Mouse (Mus musculus): ENCODE data around the gene Pappa2. TPM values are rescaled to one million over a fixed set of nuclear protein-coding genes. Genes with fewer than 3 reads are reported as not detected.

Gene Pappa2
- polyA plus RNA-seq, 3 experiments from 2014 or later: not detected

DNA sequence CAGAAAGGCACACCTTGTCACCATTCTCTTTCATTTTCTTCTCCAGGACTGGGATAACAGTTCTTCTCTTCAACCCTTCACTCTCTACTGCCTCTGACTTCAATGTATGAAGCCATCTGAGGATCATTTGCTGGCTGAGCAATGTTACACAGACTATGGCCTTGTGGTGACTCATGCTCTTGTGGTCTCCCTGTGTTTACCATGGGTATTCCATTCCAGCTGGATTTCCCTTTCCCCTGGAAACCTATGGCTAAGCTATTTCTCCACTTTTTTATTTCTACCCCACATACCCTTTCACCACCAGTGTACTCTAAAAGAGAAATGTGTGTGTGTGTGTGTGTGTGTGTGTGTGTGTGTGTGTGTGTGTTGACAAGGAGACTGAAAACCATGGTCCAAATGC lies 83.0 kb downstream of the Pappa2 start:
- no peak for ATAC-seq

DNA sequence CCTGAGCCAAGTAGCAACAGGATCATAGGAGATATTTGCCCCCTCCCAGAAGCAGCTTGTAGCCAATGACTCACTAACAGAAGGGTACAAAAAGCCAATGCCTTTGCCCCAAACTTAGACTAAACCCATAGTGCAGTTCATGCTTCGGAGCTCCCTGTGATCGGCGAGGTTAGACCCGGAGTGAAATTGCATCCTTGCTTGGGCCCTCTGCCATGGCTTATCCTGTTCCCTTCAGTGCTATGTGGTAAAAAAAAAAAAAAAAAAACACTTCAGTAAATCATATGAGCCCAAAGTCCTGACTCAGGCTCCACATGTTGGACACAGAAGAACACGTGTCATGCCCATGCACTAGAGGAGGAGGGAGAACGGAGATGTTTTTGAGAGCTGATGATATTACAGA lies 85.8 kb downstream of the Pappa2 start:
- no peak for ATAC-seq

DNA sequence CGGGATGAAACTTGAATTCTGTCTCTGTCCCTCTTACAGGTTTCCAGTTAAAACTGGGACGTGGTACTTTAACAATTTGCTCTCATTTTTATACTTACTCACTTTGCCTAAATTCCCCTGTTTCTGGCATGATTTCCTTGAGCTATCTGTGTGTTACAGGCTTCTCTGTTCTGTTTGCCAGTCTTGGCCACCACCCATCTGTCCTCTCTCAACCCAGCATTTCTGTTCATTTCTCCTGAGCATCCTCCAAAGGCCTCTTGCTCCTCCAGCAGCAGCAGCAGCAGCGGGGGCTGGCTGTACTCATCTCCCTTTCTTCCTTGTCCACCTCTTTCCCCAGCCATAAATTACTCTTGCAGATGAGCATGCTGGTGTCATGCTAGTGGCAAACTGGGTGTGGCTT lies 104.8 kb downstream of the Pappa2 start:
- ATAC-seq: no peak

DNA sequence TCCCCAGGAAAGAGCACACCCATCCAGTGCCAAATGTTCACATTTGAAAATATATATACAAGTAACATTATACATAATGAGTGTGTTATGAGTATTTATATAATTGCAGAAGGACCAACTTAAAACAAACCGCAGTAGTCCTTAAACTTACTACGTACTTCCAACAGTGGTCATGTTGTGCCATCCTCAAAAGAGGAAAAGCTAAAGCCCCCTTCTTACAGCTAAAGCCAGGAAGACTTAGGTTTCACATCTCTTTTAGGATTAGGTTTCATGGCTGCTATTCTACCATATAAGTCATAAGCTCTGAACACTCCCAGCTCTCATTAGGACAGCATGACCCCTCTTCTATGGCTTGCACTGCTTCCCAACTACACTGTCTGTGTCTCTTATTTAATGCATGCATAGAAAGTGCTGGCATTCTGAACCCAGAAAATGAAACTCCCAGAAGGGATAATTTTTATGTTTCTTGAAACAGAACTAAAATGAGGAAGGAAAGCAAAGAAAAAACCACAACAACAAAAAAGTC lies 105.7 kb downstream of the Pappa2 start:
- ATAC-seq: no peak

DNA sequence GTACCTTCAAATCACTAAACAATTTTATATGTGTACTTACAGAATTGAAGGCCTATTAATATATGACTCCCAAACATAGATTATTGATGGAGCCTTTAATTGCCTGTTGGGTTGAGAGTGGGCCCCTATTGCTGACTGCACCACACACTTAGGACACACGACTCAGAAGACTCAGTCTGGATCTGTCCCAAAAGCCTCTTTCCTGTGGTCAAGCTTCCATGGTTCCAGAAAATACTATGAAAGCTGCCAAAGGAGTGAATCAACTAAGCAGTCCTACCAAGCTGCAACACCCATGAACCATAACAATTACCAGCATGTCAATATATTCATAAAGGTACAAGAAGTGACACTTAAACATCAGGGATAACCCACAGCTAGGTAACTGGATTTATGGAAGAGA lies 106.7 kb downstream of the Pappa2 start:
- ATAC-seq: no peak

DNA sequence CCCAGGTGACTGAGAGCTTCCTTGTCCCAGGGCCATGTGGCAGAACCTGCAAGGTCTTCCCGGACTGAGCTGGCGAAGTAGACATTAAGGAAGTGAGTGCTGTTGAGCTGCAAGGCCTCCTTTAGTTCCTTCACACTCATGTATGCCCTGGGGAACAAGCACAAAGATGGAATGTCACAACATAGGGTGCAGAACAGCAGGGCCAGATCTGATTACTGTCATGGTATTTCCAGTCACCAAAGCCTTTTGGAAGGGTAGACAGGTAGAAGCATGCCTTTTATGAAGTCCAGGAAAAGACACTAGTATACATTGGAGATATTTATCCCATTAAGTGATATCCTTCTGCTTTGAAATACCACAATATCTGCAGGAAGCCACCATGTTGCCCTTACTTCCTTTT lies 108.9 kb downstream of the Pappa2 start:
- ATAC-seq: no peak

DNA sequence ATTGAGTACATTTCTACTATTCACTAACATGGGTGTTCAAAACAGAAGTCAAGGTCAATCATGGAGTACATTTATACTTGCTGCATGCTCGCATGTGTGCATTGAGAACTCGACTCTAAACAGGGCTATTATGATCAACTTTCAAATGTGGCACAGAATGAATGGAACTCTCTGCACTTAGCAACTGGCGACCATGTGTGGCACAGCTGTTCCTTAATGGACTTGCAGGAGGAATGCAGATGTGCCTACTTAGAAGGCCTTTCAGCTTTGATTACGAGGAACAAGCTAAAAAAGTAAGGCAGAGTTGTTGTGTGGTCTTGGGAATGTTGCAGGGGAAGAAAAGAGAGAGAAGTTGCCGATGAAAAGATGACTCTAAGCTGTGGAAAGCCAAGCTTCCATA lies 120.1 kb downstream of the Pappa2 start:
- ATAC-seq: no peak

DNA sequence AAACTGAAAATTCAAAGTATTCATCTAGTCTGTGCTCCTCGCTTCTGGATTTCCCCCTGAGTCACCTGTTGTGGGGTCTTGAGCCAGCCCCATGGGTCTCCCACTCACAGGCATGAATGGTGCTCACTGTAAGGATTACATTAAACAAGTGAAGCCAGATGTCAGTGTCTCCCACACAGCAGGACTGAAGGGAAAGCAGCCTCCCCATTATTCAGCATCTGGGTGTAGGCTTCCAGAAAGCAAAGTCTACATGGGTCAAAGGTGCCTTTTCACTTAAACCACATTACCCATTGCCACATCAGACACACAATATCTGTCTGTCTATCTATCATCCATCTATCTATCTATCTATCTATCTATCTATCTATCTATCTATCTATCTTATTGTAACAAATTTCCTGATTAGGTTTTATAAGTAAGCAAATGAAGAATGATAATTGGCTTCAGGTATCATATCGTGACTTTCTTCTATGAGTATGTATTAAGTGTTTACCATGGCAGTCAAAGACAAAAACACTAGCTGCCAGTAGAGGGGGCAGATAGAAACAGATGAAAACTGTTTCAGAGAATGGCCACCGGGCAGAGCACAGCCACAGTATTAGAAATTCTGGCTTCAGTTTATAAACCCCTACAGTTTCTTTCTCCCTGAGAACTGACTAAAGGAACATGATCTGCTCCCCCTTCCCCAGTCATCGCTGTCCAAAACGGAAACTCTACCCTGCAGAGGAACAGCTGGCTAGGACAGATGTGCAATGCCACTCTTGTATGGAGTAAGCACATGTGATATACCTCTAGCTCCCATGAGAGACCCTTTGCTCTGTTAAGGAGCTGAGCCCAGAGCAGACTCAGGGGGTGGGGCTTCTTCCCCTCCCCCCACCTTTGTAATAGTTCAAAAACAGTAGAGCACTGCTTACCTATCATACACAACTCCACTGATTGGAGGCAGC lies 126.1 kb downstream of the Pappa2 start:
- ATAC-seq: no peak

DNA sequence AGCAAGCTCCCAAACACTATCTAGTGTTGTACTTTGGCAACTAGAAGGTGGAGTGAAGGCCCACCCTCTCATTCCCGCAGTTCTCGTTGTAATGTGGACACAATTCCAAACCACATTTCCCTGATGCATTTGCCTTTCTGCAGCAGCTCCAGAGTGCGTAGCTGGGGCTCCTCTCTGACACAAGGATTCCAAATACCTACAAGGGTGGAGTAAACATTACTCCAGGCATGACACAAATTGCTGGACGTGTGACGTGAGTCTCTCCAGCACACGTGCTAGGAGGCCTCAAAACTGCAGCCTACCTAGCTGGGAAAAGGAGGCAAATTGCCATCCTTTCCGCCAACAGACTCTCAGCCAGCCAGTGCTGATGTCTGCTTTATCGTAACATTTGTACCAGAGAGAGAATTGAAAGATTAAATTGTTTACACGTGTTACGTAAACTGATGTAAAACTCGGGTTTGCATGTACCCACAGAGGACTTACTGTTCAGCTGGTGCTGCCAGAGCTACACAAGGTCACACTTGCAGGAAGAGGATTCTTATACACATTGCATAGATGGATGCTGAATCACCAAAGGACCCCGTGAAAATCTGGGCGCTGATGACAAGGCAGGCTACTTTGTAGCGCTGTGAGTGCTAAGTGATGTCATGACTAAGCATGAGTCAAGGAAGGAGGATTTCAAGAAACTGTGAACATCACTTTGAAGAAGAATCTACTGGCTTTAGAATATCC lies 127.3 kb downstream of the Pappa2 start:
- ATAC-seq: no peak

DNA sequence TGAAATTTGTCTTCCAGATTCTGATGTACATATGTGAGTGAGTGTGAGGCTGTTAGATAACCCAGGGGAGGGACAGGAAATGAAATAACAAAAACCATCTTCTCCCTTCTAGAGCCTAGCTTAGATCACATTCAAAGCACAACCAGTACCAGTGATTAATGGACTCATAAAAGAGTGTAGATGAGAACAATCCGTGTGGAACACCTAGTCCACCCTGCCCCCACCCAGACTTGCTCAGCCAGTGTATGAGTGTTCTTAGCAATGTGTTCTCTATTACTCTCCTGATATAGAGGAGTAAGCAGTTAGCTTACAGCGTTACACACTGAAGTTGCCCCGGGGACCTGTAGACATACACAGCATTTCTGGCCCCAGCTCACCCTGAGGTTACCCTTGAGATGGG lies 129.8 kb downstream of the Pappa2 start:
- ATAC-seq: no peak

DNA sequence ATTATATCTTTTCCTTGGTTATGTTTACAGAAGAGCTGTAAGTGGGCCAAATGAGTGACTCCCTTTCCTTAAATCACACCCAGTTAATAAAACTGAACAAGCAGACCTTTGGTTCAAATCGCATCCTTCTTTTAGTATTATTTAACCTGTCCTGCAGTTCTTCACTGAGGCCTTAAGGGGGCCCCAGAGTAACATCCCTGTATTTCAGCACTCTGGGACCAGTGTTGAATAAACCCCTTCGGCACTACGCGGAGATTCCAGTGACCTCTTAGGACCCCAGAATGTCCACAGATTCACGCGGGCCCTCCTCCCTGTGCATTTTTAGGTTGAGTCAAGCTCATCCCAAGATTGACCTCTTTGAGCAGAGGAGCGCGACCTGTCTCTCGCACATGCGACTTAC lies 135.7 kb downstream of the Pappa2 start:
- ATAC-seq: no peak

DNA sequence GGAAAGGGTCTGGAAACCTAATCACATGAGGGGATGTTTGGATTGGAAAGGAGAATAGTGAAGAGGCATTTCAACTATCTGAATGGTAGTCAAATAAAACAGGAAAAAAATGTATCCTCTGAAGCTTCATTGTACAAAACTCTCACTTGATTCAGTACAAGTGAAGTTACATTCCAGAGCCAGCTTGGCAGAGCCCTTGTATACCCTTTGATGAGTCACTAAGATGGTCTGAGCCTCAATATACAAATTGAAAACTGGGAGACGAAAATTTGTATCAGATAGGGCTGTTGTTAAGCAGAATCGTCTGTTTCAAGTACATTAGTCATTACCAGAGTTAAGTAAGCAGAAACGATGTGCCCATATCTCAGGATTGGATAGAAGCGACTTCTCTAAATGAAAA lies 143.1 kb downstream of the Pappa2 start:
- ATAC-seq: no peak

DNA sequence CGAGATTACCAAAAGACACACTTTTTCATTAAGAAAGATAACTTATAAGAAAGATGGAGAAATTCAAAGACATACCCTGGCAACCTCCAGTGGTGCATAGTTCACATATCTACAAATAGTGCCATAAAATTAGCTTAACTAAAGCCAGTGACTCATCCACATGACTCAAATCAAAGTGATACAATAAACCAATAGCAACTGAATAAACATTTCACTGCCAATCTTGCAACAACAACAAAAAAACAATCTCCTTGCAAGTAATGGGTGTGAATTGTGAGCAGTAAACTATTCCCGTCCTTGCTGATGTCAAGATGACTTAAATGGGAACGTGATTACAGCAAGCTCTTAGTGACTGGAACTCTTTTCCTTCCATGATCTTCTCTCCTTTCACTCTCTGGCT lies 150.1 kb downstream of the Pappa2 start:
- no peak for ATAC-seq

DNA sequence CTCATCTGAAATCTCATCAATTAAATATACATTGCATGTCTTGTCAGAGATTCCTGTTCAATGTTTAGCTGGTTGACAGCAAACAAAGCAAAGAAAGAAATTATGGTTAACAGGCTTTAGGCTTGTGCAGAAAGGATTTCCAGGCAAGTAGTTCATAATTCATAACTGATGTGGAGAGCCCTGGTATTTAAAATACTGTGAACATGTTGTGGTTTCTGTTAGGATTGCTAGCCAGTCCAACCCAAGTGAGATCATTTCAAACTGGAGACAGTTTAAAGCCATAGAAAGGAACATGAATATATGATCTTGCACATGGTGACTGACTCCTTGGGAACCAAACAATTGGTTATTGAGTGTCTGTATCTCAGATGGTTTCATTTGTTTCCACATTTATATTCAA lies 152.4 kb downstream of the Pappa2 start:
- no peak for ATAC-seq

DNA sequence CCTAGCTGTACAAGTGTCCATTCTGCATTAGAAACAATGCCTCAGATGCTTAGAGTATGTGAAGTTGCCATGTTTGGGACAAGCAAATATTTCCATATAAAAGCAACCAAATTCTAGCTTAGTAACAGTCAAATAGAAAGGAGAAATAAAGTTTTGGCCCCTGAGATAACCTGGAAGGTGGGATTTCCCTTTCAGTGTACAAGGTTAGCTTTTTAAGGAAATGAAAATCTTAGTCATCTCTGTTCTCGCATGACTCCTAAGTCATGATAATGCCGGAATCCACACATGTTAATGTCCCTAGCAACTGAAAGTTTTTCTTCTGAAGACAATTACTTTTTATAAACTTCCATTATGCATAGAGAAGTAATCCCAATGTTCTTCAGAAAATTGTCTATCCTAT lies 160.6 kb downstream of the Pappa2 start:
- no peak for ATAC-seq

DNA sequence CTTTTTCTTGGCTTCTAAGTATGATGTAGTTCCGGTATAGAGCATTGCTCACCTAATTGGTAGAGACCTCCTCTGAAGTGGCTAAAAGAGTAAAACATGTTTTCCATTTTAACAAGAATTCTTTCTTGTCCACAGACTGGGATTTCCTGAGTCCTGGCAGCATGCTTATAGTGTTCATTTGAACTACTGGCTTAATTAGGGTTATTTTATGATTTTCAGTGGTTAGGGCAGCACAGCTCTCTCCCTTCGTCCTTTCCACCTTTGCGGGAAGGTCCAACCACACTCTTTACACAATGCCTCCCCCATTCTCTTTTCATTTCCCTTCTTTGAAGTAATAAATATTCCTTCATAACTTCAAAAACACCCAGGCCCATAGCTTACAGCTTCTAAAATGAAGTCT lies 163.8 kb downstream of the Pappa2 start:
- ATAC-seq: no peak

DNA sequence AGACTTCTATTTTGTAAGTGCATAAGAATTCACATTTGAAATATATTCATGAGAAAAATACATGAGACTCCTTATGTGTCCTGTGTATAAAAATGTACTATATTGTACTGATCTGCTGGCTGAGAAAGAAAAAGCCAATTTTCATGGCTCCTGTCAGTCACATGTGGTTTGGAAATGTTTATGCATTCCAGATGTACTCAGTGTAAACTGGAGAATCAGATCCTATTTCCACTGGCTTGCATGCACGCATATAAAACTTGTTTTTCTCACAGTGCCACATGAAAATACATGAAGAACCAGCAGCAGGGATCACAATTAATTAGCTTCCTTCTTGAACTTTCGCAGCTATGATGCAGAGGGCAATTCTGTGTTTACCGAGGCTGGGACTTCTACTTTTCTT lies 168.4 kb downstream of the Pappa2 start:
- no peak for ATAC-seq

DNA sequence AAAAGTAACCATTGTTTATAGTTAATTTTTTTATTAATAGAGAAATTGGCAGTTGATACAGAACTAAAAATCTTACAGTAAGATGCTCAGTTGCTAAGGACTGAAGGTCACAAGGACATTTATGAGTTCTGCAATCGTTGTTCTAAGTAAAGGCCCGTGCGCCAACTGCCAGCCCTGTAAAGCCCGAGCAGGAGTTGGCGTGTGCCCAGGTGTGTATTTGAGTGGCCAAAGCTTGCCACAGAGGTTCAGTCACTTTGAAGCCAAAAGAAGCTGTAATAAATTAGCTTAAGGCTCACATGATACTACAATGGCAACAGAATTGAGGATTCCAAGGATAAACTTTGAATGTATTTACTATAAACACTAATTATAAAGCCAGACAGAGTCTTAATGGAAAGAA lies 204.8 kb downstream of the Pappa2 start:
- no peak for ATAC-seq

DNA sequence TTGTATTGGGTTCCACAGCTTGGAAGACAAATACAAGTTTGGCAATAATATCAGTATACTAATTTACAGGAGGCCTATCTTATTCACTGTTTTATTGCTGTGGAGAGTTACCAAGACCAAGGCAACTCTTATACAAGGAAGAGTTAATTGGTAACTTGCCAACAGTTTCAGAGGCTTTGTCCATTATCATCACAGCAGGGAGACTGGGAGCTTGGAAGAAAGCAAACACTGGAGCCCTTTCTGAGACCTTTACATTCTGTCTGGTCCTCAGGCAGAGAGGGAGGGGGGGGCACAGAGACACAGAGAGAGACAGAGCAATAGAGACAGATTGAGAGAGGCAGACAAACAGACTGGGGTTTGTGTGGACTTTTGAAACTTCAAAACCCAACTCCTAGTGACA lies 207.2 kb downstream of the Pappa2 start:
- ATAC-seq: no peak

DNA sequence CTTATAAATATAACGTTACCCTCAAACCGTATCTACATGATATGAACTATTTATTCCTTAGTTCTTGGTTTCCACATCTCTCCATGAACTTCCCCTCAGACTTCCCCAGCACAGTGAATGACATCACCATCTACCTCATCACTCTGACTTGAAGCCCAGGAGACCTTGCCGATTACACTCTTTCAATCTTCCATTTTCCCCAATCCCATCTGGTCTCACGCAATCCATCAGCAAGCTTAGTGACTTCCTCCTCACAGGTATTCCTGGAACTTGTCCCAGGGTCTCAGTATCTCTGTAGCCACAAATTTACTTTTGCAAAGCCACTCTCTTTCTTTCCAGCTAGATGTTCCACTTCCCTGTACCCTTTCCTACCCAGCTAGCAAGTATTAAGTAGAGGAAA lies 209.5 kb downstream of the Pappa2 start:
- no peak for ATAC-seq

DNA sequence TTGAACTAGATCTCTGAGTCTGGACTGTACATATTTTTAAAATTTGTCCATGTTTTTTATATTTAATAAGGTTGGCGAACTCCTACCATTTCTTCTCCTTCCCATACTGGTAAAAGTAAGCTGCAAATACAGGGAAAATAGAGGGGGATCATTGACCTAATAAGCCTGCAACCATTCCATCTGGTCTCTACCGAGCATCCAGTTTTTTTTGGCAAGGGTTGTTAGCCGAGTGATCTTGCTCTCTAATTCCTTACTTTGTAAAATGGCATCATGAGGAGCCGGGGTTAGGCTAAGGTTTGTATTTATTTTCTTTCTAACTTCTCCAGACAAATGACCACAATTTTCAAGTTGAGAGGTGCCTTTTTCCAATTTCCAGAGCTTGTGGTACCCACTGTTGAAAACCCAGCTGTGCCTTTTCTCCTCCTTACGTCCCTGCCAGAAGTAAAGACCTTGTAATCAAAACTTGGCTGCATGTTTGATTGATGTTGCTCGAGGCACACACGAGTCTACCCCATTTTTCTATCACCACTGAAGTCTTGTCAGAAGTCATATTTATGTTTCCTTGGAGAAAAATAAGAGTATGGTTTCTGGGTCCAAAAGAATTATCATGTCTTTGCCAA lies 210.1 kb downstream of the Pappa2 start:
- ATAC-seq: no peak

DNA sequence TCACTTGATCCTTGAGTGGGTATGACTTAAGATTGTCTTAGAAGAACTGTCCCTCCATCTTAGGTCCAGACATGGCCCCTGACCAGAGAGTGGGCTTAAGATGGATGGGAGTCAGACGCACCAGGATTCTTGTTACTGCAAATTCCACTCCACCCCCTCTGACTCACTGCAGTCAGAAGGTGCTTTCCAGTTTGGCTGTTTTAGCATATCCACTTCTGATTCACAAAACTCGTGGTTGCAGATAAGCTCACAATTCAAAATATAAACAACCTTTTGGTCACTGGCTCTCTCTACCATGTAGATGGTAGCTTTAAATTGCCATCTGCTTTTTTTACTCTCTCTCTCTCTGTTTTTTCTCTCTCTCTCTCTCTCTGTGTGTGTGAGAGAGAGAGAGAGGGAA lies 214.4 kb downstream of the Pappa2 start:
- no peak for ATAC-seq

DNA sequence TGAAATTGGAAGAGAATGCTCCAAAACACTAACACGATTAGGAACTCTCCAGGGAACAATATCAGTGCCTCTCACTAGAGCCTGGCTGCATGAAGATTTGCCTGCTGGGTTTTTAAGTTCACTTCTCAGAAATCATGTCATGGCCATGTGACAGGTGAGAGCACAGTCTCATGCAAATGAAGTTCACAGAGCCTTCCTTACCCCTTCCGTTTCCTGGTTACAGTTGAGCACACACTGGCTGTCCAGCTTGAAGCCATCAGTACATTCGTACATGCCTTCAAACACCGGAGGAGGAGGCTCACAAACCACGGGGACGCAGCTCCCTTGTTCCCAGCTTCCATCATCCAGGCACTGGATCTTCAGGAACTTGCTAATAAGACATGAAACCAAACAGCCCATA lies 215.6 kb downstream of the Pappa2 start:
- no peak for ATAC-seq

DNA sequence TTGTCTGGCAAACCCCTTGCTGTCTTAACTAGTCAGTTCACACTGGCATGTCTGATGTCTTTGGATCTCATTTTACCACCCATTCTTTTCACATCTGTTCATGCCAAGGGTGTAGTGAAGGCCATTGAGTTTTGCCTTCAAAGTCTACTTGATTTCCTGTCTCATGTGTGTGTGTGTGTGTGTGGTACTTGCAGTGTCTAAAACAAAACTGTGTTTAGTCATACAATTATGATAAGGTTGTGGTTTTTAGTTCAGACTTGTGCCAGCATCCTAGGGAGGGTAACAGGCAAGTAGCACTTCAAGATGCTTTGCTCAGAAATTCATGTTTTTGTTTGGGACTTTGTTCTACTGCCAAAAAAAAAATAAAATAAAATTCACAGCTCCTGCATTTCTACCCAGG lies 216.1 kb downstream of the Pappa2 start:
- ATAC-seq: no peak
